Mouse (Mus musculus): ENCODE data around the gene Nr2f1. TPM values are rescaled to one million over a fixed set of nuclear protein-coding genes. Genes with fewer than 3 reads are reported as not detected.

Gene Nr2f1
- polyA plus RNA-seq, 1 experiment: 6.8 TPM

DNA sequence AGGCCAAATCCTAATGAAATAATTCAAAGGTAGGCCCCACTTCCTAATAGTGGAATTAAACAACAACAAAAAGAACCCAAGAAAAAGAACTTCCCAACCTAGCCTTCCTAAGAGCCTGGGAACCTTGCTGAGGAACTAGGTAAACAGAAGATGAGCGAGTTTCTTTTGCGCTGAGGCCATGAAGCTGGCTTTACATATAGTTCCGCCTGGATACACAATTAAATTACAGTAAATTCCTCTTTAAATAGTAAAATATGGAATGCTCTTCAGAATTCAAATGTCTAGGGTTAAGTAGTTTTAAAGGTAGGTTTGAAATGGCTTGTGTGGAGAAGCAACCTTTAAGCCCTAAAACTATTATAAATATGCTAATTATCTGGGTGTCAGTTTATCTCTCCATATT lies 19.3 kb downstream of the Nr2f1 start:
- Histone ChIP-seq H3K4me3 (ENCODE audit: insufficient read depth, poor library complexity, severe bottlenecking) (no peak overlapping the region), H3K79me3 (ENCODE audit: low read depth) (no peaks in the 10 kb centered on the region), H3ac (ENCODE audit: control insufficient read depth, insufficient read length, low read depth) (no peak overlapping the region), H3K27me3 (ENCODE audit: control insufficient read depth, insufficient read depth, insufficient read length) (no peaks in the 10 kb centered on the region), H3K79me2 (ENCODE audit: control insufficient read depth, insufficient read depth) (no peaks in the 10 kb centered on the region), H3K36me3 (ENCODE audit: control insufficient read depth, insufficient read depth) (no peaks in the 10 kb centered on the region)
- TF ChIP-seq FOSL1 (IDR thresholded peaks at IDR 0.05; ENCODE audit: insufficient read depth, low read length, poor library complexity, severe bottlenecking) (no peak), USF1 (IDR thresholded peaks at IDR 0.05; ENCODE audit: low read depth) (no peak), MYOD1 (IDR thresholded peaks at IDR 0.05; ENCODE audit: control insufficient read depth, insufficient read length, low read depth) (no peak), CEBPB (IDR thresholded peaks at IDR 0.05; ENCODE audit: low read depth) (no peak), MYOG (IDR thresholded peaks at IDR 0.05; ENCODE audit: control insufficient read depth, extremely low read depth, insufficient read length) (no peak), CTCF (IDR thresholded peaks at IDR 0.05; ENCODE audit: control insufficient read depth, insufficient read depth, insufficient read length) (no peak), MAX (IDR thresholded peaks at IDR 0.05) (no peak)

DNA sequence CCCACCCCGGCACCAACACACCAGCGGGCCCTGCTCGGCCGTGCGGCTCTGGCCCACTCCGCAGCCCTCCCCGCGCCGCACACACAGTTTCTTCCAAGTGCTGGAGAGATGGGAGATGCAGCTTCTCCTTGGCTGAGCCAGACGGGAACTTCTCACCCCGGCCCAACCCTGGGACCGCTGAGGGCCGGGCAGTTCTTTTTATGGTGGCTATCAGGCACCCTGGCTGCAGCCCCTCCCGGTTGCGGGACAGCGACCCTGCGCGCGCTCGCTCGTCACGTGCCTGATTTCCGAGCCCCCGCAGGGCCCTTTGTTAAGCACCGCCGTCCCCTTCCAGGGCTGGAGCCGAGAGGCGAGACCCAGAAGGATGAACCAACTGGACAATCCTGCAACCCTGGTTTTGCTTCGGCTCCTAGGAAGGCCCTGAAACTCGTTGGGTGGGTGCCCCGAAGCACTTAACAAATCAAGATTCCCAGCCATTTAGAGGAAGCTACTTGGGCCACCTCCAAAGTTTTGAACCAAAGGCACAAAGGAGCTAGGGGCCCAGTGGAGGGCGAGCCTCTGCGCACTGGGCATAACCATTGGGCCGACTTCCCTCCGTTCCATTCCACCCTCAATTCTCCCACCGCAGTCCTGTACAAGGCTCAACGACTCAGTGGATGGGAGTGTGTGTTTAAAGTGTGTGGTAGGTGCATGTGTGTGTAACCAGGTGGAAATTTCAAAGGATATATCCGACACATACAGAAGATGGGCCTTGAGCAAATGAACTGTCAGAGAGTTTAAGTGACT lies 20.1 kb downstream of the Nr2f1 start:
- no peak for TF ChIP-seq MAX (IDR thresholded peaks at IDR 0.05)
- TF ChIP-seq MYOD1 (IDR thresholded peaks at IDR 0.05; ENCODE audit: control insufficient read depth, insufficient read length, low read depth): no peak
- TF ChIP-seq USF1 (IDR thresholded peaks at IDR 0.05; ENCODE audit: low read depth): no peak
- TF ChIP-seq CEBPB (IDR thresholded peaks at IDR 0.05; ENCODE audit: low read depth): no peak
- TF ChIP-seq MYOG (IDR thresholded peaks at IDR 0.05; ENCODE audit: control insufficient read depth, extremely low read depth, insufficient read length): no peak
- TF ChIP-seq CTCF (IDR thresholded peaks at IDR 0.05; ENCODE audit: control insufficient read depth, insufficient read depth, insufficient read length): no peak
- TF ChIP-seq FOSL1 (IDR thresholded peaks at IDR 0.05; ENCODE audit: insufficient read depth, low read length, poor library complexity, severe bottlenecking): no peak
- Histone ChIP-seq H3K27me3 (ENCODE audit: control insufficient read depth, insufficient read depth, insufficient read length) (no peaks in the 10 kb centered on the region), H3K4me3 (ENCODE audit: insufficient read depth, poor library complexity, severe bottlenecking) (no peak overlapping the region), H3K79me2 (ENCODE audit: control insufficient read depth, insufficient read depth) (no peaks in the 10 kb centered on the region), H3K79me3 (ENCODE audit: low read depth) (no peaks in the 10 kb centered on the region), H3ac (ENCODE audit: control insufficient read depth, insufficient read length, low read depth) (no peak overlapping the region), H3K36me3 (ENCODE audit: control insufficient read depth, insufficient read depth) (no peaks in the 10 kb centered on the region)

DNA sequence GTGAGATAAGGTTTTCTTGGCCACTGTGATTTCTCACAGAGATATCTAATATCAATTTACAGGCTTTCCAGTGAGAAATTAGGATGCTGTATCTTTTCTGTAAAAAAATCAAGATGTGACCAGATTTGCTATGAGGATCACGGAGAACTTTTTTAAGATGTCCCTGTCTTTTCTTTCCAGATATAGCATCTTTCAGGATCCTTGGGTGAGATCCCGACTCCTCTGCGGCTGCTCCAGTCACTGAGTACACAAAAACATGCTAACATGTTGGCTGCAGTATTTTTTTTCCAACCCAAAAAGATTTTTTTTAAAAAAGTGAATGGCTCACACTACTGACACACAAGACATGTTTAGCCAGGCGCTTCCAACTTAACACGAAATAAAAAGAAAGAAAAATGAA lies 20.8 kb downstream of the Nr2f1 start:
- H3K79me3 ChIP-seq (ENCODE audit: low read depth): no peaks in the 10 kb centered on the region
- no peaks in the 10 kb centered on the region for H3K79me2 ChIP-seq (ENCODE audit: control insufficient read depth, insufficient read depth)
- H3K36me3 ChIP-seq (ENCODE audit: control insufficient read depth, insufficient read depth): no peaks in the 10 kb centered on the region
- H3K27me3 ChIP-seq (ENCODE audit: control insufficient read depth, insufficient read depth, insufficient read length): no peaks in the 10 kb centered on the region
- no peak overlapping the region for H3K4me3 ChIP-seq (ENCODE audit: insufficient read depth, poor library complexity, severe bottlenecking)
- no peak overlapping the region for H3ac ChIP-seq (ENCODE audit: control insufficient read depth, insufficient read length, low read depth)
- TF ChIP-seq CTCF (IDR thresholded peaks at IDR 0.05; ENCODE audit: control insufficient read depth, insufficient read depth, insufficient read length) (no peak), MYOD1 (IDR thresholded peaks at IDR 0.05; ENCODE audit: control insufficient read depth, insufficient read length, low read depth) (no peak), USF1 (IDR thresholded peaks at IDR 0.05; ENCODE audit: low read depth) (no peak), MAX (IDR thresholded peaks at IDR 0.05) (no peak), FOSL1 (IDR thresholded peaks at IDR 0.05; ENCODE audit: insufficient read depth, low read length, poor library complexity, severe bottlenecking) (no peak), CEBPB (IDR thresholded peaks at IDR 0.05; ENCODE audit: low read depth) (no peak), MYOG (IDR thresholded peaks at IDR 0.05; ENCODE audit: control insufficient read depth, extremely low read depth, insufficient read length) (no peak)

DNA sequence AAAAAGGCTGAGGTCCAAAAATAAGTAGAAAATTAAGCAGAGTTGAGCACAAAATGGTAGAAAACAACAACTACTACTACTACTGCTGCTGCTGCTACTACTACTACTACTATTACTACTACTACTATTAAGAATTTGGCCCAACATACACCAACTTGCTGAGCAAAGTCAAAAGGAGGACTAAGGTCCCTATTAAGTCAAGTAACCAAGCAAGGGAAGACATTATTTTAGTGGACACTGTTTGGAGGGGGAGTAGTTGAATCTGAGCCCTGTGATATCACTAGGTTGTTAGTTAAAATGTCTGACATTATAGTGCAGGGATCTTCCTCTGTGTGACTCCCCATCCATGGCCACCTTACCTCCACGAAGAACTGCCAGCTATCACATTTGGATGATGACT lies 21.5 kb downstream of the Nr2f1 start:
- TF ChIP-seq USF1 (IDR thresholded peaks at IDR 0.05; ENCODE audit: low read depth) (no peak), CEBPB (IDR thresholded peaks at IDR 0.05; ENCODE audit: low read depth) (no peak), MAX (IDR thresholded peaks at IDR 0.05) (no peak), MYOG (IDR thresholded peaks at IDR 0.05; ENCODE audit: control insufficient read depth, extremely low read depth, insufficient read length) (no peak), CTCF (IDR thresholded peaks at IDR 0.05; ENCODE audit: control insufficient read depth, insufficient read depth, insufficient read length) (no peak)
- H3K79me2 ChIP-seq (ENCODE audit: control insufficient read depth, insufficient read depth): no peaks in the 10 kb centered on the region
- no peaks in the 10 kb centered on the region for H3K79me3 ChIP-seq (ENCODE audit: low read depth)
- no peak overlapping the region for H3ac ChIP-seq (ENCODE audit: control insufficient read depth, insufficient read length, low read depth)
- H3K4me3 ChIP-seq (ENCODE audit: insufficient read depth, poor library complexity, severe bottlenecking): no peak overlapping the region
- H3K27me3 ChIP-seq (ENCODE audit: control insufficient read depth, insufficient read depth, insufficient read length): no peaks in the 10 kb centered on the region
- no peaks in the 10 kb centered on the region for H3K36me3 ChIP-seq (ENCODE audit: control insufficient read depth, insufficient read depth)

DNA sequence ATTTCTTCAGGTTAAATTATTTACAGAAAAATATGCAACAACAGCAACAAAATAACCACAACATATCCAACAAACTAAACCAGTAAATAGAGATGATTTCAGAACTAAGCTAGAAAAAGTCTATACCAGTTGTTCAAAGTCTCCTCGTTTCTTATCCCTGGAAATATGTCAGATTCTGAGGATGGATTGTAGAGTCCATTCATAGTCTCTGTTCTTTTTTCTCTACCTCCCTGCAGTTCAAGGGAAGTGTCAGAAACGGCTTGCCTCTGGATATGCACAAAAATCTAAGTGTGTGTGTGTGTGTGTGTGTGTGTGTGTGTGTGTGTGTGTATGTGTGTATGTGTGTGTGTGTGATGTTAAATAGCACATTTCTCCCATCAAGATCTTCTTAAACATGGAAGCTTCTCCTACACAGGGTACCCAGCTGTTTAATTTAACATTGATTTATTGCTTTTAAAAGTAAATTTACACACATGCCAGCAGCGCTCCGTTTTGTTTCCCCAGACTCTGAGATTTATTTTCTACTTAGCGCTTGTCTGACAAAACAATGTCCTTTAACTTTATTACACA lies 22.1 kb downstream of the Nr2f1 start:
- Histone ChIP-seq H3K27me3 (ENCODE audit: control insufficient read depth, insufficient read depth, insufficient read length) (no peaks in the 10 kb centered on the region), H3K4me3 (ENCODE audit: insufficient read depth, poor library complexity, severe bottlenecking) (no peak overlapping the region), H3K79me3 (ENCODE audit: low read depth) (no peaks in the 10 kb centered on the region), H3K36me3 (ENCODE audit: control insufficient read depth, insufficient read depth) (no peaks in the 10 kb centered on the region), H3ac (ENCODE audit: control insufficient read depth, insufficient read length, low read depth) (no peak overlapping the region), H3K79me2 (ENCODE audit: control insufficient read depth, insufficient read depth) (no peaks in the 10 kb centered on the region)
- TF ChIP-seq MAX (IDR thresholded peaks at IDR 0.05): no peak
- no peak for TF ChIP-seq MYOG (IDR thresholded peaks at IDR 0.05; ENCODE audit: control insufficient read depth, extremely low read depth, insufficient read length)
- no peak for TF ChIP-seq CTCF (IDR thresholded peaks at IDR 0.05; ENCODE audit: control insufficient read depth, insufficient read depth, insufficient read length)
- TF ChIP-seq FOSL1 (IDR thresholded peaks at IDR 0.05; ENCODE audit: insufficient read depth, low read length, poor library complexity, severe bottlenecking): no peak
- TF ChIP-seq CEBPB (IDR thresholded peaks at IDR 0.05; ENCODE audit: low read depth): no peak
